Comparison of ENCODE assay signal across 29 mouse cellular contexts in genomic region chr19:11635572-11635971, GRCm38 (mm10). TPM values are rescaled to one million over a fixed set of nuclear protein-coding genes. Genes with fewer than 3 reads are reported as not detected.
"Had no signal": no experiment of that assay in that cellular context is flagged by ENCODE, and none has a peak within 500 bp of the region (broad histone marks: within the 10 kb centered on the region; RNA-seq: fewer than 3 reads in every experiment).

No protein-coding gene starts in this region.

- H3K4me3 ChIP-seq: limb, embryonic 12.5 days; limb, embryonic 15.5 days; liver, embryonic 15.5 days; stomach, embryonic 15.5 days had no signal

- DNase-seq: kidney, adult 2 months; kidney, postnatal 14 days; kidney, postnatal 4 days; left cerebral cortex, postnatal 4 days; lung, adult 2 months; lung, postnatal 14 days; lung, postnatal 4 days; midbrain, embryonic 14.5 days; right cerebral cortex, postnatal 14 days; right cerebral cortex, postnatal 4 days; thymus, postnatal 25 days had no signal

- H3K27me3 ChIP-seq: limb, embryonic 12.5 days; limb, embryonic 15.5 days; liver, embryonic 15.5 days; stomach, embryonic 15.5 days had no signal

- H3K27ac ChIP-seq: limb, embryonic 12.5 days; limb, embryonic 15.5 days; liver, embryonic 15.5 days; stomach, embryonic 15.5 days had no signal

- H3K4me1 ChIP-seq: limb, embryonic 12.5 days; limb, embryonic 15.5 days; liver, embryonic 15.5 days; stomach, embryonic 15.5 days had no signal

- H3K9me3 ChIP-seq: limb, embryonic 12.5 days; limb, embryonic 15.5 days; liver, embryonic 15.5 days; stomach, embryonic 15.5 days had no signal

- H3K36me3 ChIP-seq: limb, embryonic 12.5 days; limb, embryonic 15.5 days; liver, embryonic 15.5 days; stomach, embryonic 15.5 days had no signal

- H3K9ac ChIP-seq: limb, embryonic 12.5 days; limb, embryonic 15.5 days; liver, embryonic 15.5 days; stomach, embryonic 15.5 days had no signal

- ATAC-seq: intestine, postnatal 0 days had no signal

- H3K4me2 ChIP-seq: limb, embryonic 12.5 days; limb, embryonic 15.5 days; liver, embryonic 11.5 days; liver, embryonic 15.5 days; midbrain, embryonic 11.5 days; stomach, embryonic 15.5 days had no signal

RNA-seq across cellular contexts. Expression of gene Ms4a3, which starts 5.1 kb away (rescaled TPM):
- total RNA-seq: layer of hippocampus, adult 18-20 months; layer of hippocampus, postnatal 14 days; left cerebral cortex, adult 8-10 months; left cerebral cortex, postnatal 14 days; left cerebral cortex, postnatal 4 days; midbrain, postnatal 0 days had no signal
- polyA plus RNA-seq: intestine, postnatal 0 days; kidney, adult 2 months; kidney, embryonic 14.5 days; limb, embryonic 12.5 days; lung, adult 2 months; lung, embryonic 16.5 days; midbrain, embryonic 14.5 days; midbrain, postnatal 0 days; neural tube, embryonic 14.5 days had no signal

RNA-seq across cellular contexts. Expression of gene Ms4a2, which starts 12.1 kb away (rescaled TPM):
- total RNA-seq: layer of hippocampus, adult 18-20 months; layer of hippocampus, postnatal 14 days; left cerebral cortex, postnatal 14 days; midbrain, postnatal 0 days had no signal
- polyA plus RNA-seq: limb, embryonic 12.5 days; midbrain, embryonic 11.5 days; midbrain, embryonic 14.5 days; neural tube, embryonic 11.5 days had no signal

RNA-seq across cellular contexts. Expression of gene Oosp2, which starts 24.8 kb away (rescaled TPM):
- total RNA-seq: layer of hippocampus, adult 18-20 months; layer of hippocampus, postnatal 14 days; left cerebral cortex, adult 8-10 months; left cerebral cortex, postnatal 14 days; left cerebral cortex, postnatal 4 days; megakaryocyte-erythroid progenitor cell, adult 5-6 weeks; midbrain, postnatal 0 days had no signal
- polyA plus RNA-seq: intestine, postnatal 0 days; kidney, adult 2 months; kidney, embryonic 14.5 days; limb, embryonic 12.5 days; limb, embryonic 15.5 days; liver, embryonic 11.5 days; lung, adult 2 months; lung, embryonic 16.5 days; midbrain, embryonic 11.5 days; midbrain, embryonic 14.5 days; midbrain, postnatal 0 days; neural tube, embryonic 11.5 days; neural tube, embryonic 14.5 days; stomach, embryonic 15.5 days; thymus, postnatal 0 days had no signal

RNA-seq across cellular contexts. Expression of gene Ms4a6d, which starts 30.9 kb away (rescaled TPM):
- total RNA-seq: megakaryocyte-erythroid progenitor cell, adult 5-6 weeks had no signal

RNA-seq across cellular contexts. Expression of gene Oosp1, which starts 55.4 kb away (rescaled TPM):
- total RNA-seq: layer of hippocampus, adult 18-20 months; layer of hippocampus, postnatal 14 days; left cerebral cortex, adult 8-10 months; left cerebral cortex, postnatal 14 days; left cerebral cortex, postnatal 4 days; megakaryocyte-erythroid progenitor cell, adult 5-6 weeks; midbrain, postnatal 0 days had no signal
- polyA plus RNA-seq: intestine, postnatal 0 days; kidney, adult 2 months; kidney, embryonic 14.5 days; limb, embryonic 12.5 days; limb, embryonic 15.5 days; liver, embryonic 11.5 days; lung, adult 2 months; lung, embryonic 16.5 days; midbrain, embryonic 11.5 days; midbrain, embryonic 14.5 days; midbrain, postnatal 0 days; neural tube, embryonic 11.5 days; neural tube, embryonic 14.5 days; stomach, embryonic 15.5 days had no signal
